Mouse (Mus musculus) liver, embryonic 14.5 days (tissue): ENCODE measurements at regions not wholly inside any gene's neighbourhood (a gene's known extent, or its start where the extent isn't known, plus 50 kb on each side); places are given as distances from the start of the nearest gene placed in this dataset.

Experiments
- CTCF ChIP-seq: IDR thresholded peaks from 2 replicates; pipeline ENCODE4 v1.5.1; 2016; ENCODE audit warnings: antibody characterized with exemption, low read depth, control low read depth
- EP300 ChIP-seq: IDR thresholded peaks from 2 replicates; pipeline ENCODE4 v1.6.1; 2016; ENCODE audit warnings: antibody characterized with exemption, low read depth

DNA sequence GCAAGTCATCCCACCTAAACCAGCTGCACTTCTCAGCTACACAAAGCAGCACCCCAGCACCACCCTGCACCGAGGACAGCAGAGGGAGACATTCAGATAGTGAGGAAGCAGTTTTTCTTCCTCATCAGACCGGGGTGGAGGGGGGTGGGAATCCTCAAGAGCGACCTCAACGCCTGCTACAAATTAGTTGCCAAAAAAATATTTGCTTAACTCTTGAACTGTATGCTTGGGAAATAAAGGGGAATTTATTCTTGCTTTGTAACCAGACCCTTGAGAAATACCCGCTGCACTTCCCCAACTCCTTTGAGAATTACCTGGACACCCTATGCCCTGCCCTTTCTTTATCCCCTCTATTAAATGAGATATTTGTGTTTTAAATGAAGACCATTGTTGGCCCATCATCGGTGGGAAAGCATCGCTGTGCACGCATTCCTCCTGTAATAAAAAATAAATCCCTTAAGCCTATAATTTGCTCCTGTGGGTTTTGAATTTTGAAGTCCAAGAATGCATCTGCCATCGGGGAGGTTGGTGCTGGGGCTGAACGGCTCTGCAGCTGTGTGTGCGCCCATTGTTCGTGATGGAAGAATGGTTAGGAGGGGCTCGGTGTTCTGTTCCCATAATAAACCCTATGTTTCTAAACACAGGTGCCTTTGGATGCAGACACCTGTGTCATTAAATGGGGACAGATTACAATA, 119.2 kb upstream of the Gas1 start:
- TF ChIP-seq CTCF (no peak), EP300 (no peak)
